Mouse (Mus musculus): ENCODE data around the gene Gm10964.

GRCm38 (mm10) chr3:103733799-103734695, 5.1 kb upstream of the Gm10964 start:
- TF ChIP-seq EP300 (IDR thresholded peaks at IDR 0.05; ENCODE audit: low read depth), result no peak
- TF ChIP-seq CTCF (IDR thresholded peaks at IDR 0.05; ENCODE audit: low read depth), result no peak

Data from liver, postnatal 0 days (tissue).